Mouse (Mus musculus) myocyte (in vitro differentiated cells): Measurements from ENCODE around the gene Isyna1. TPM values are rescaled to one million over a fixed set of nuclear protein-coding genes. Genes with fewer than 3 reads are reported as not detected.
"Not testable (repeated sequence)": the region's sequence is repeated elsewhere in the genome, so short reads cannot be mapped to it uniquely, and the experiment has no call there.

Source experiments
- H3K27me3 ChIP-seq: one replicate; pipeline ENCODE4 v1.6.1; 2011; ENCODE audit not compliant: control insufficient read depth, insufficient read depth, insufficient read length
- H3K36me3 ChIP-seq: one replicate; pipeline ENCODE4 v1.6.1; 2011; ENCODE audit not compliant: control insufficient read depth, insufficient read depth
- H3K4me2 ChIP-seq: one replicate; pipeline ENCODE4 v1.6.1; 2011; ENCODE audit warnings: low read depth, control low read depth
- H3K4me3 ChIP-seq: one replicate; pipeline ENCODE4 v1.5.1; 2011; ENCODE audit warnings: mild to moderate bottlenecking, control low read depth, moderate library complexity
- H3K79me2 ChIP-seq: one replicate; pipeline ENCODE4 v1.6.1; 2011; ENCODE audit not compliant: control insufficient read depth, insufficient read depth
- H3ac ChIP-seq: one replicate; pipeline ENCODE4 v1.6.1; 2011; ENCODE audit not compliant: control insufficient read depth, insufficient read length
- CEBPB ChIP-seq: IDR thresholded peaks from 2 replicates; pipeline ENCODE4 v1.6.1; 2011; ENCODE audit warnings: mild to moderate bottlenecking, moderate library complexity; ENCODE audit not compliant: poor library complexity, insufficient read depth, severe bottlenecking
- E2F4 ChIP-seq: IDR thresholded peaks from one replicate; pipeline ENCODE4 v1.6.1; 2011; ENCODE audit warnings: mild to moderate bottlenecking, control low read depth, moderate library complexity; ENCODE audit not compliant: insufficient read depth
- MAX ChIP-seq: IDR thresholded peaks from one replicate; pipeline ENCODE4 v1.6.1; 2011; ENCODE audit warnings: low read depth, mild to moderate bottlenecking, control low read depth
- MYOD1 ChIP-seq, 3 experiments: IDR thresholded peaks; one replicate each; pipeline ENCODE4 v1.6.1; 2011; ENCODE audit warnings: control low read depth in 2 of 3, low read depth in 2 of 3, mild to moderate bottlenecking in 2 of 3, moderate library complexity in 1 of 3; ENCODE audit not compliant: insufficient read length in 2 of 3, control insufficient read depth in 1 of 3
- MYOG ChIP-seq, 3 experiments: IDR thresholded peaks; one replicate each; pipeline ENCODE4 v1.6.1; 2011; ENCODE audit warnings: control low read depth in 2 of 3, low read depth in 2 of 3, mild to moderate bottlenecking in 2 of 3; ENCODE audit not compliant: insufficient read length in 2 of 3, control insufficient read depth in 1 of 3, insufficient read depth in 1 of 3
- POLR2A ChIP-seq: IDR thresholded peaks from one replicate; pipeline ENCODE4 v1.6.1; 2011; ENCODE audit warnings: low read depth, mild to moderate bottlenecking, control low read depth, moderate library complexity; ENCODE audit not compliant: insufficient read length
- POLR2AphosphoS2 ChIP-seq: IDR thresholded peaks from one replicate; pipeline ENCODE4 v1.6.1; 2011; ENCODE audit warnings: low read depth, control low read depth; ENCODE audit not compliant: insufficient read length
- REST ChIP-seq: IDR thresholded peaks from one replicate; pipeline ENCODE4 v1.6.1; 2011; ENCODE audit warnings: mild to moderate bottlenecking, control low read depth, moderate library complexity; ENCODE audit not compliant: insufficient read depth, insufficient read length
- SRF ChIP-seq: IDR thresholded peaks from one replicate; pipeline ENCODE4 v1.6.1; 2011; ENCODE audit warnings: low read depth; ENCODE audit not compliant: control insufficient read depth, insufficient read length
- TCF12 ChIP-seq: IDR thresholded peaks from one replicate; pipeline ENCODE4 v1.6.1; 2011; ENCODE audit warnings: mild to moderate bottlenecking, control low read depth; ENCODE audit not compliant: poor library complexity, insufficient read depth, severe bottlenecking
- TCF3 ChIP-seq: IDR thresholded peaks from one replicate; pipeline ENCODE4 v1.6.1; 2011; ENCODE audit warnings: low read depth, control low read depth; ENCODE audit not compliant: insufficient read length
- USF1 ChIP-seq: IDR thresholded peaks from one replicate; pipeline ENCODE4 v1.6.1; 2011; ENCODE audit warnings: low read depth, mild to moderate bottlenecking, control low read depth, moderate library complexity
- polyA plus RNA-seq: library from polyadenylated mRNA; unstranded; fragments of >200 nt; fragmentation: generic; extraction: Trizol; gene quantifications from one replicate; pipeline ENCODE4 v1.2.1, GENCODE M21; 2012; ENCODE audit warnings: missing spikeins

Isyna1 gene
- polyA plus RNA-seq, 1 experiment, result 40.4 TPM

GRCm38 (mm10) chr8:70584606-70585257 lies 9.4 kb upstream of the Isyna1 start:
- TF ChIP-seq MAX (no peak), USF1 (no peak), MYOD1 (IDR thresholded peaks at IDR 0.05; ENCODE audit: control insufficient read depth in 1 of 3, insufficient read length in 2 of 3, low read depth in 2 of 3) (no peak), CEBPB (no peak), REST (no peak), E2F4 (no peak), TCF3 (no peak), MYOG (IDR thresholded peaks at IDR 0.05; ENCODE audit: control insufficient read depth in 1 of 3, insufficient read depth in 1 of 3, insufficient read length in 2 of 3, low read depth in 2 of 3) (no peak)
- H3K79me2 ChIP-seq, result no peaks in the 10 kb centered on the region
- no peaks in the 10 kb centered on the region for H3K27me3 ChIP-seq
- H3ac ChIP-seq, result no peak overlapping the region
- H3K4me2 ChIP-seq, result no peak overlapping the region
- H3K4me3 ChIP-seq, result no peak overlapping the region
- peaks cover 12% of the 10 kb centered on the region for H3K36me3 ChIP-seq

GRCm38 (mm10) chr8:70585258-70585652 lies 8.9 kb upstream of the Isyna1 start:
- TF ChIP-seq MYOD1 (IDR thresholded peaks at IDR 0.05; ENCODE audit: control insufficient read depth in 1 of 3, insufficient read length in 2 of 3, low read depth in 2 of 3) (no peak), E2F4 (no peak), MYOG (IDR thresholded peaks at IDR 0.05; ENCODE audit: control insufficient read depth in 1 of 3, insufficient read depth in 1 of 3, insufficient read length in 2 of 3, low read depth in 2 of 3) (peak in 1 of 3 experiments; percentile 18), REST (no peak), POLR2A (no peak), MAX (no peak), TCF3 (no peak), TCF12 (no peak)
- H3K79me2 ChIP-seq, result no peaks in the 10 kb centered on the region
- peaks cover 12% of the 10 kb centered on the region for H3K36me3 ChIP-seq

GRCm38 (mm10) chr8:70587955-70588354 lies 6.2 kb upstream of the Isyna1 start:
- H3K27me3 ChIP-seq, H3K79me2 ChIP-seq, H3K4me3 ChIP-seq, H3K4me2 ChIP-seq, H3ac ChIP-seq: not testable (repeated sequence)
- peaks cover 15% of the 10 kb centered on the region for H3K36me3 ChIP-seq

More at GRCm38 (mm10) chr8:70585258-70585652, 8.9 kb upstream of the Isyna1 start:
- Histone ChIP-seq H3K4me3 (no peak overlapping the region), H3K27me3 (no peaks in the 10 kb centered on the region), H3ac (no peak overlapping the region), H3K4me2 (no peak overlapping the region)

GRCm38 (mm10) chr8:70591569-70591968 lies 2.6 kb upstream of the Isyna1 start:
- no peaks in the 10 kb centered on the region for H3K79me2 ChIP-seq
- H3K4me2 ChIP-seq, result no peak overlapping the region
- H3ac ChIP-seq, result no peak overlapping the region
- H3K27me3 ChIP-seq, result no peaks in the 10 kb centered on the region
- no peak overlapping the region for H3K4me3 ChIP-seq
- peaks cover 4% of the 10 kb centered on the region for H3K36me3 ChIP-seq
- no peak for TF ChIP-seq MYOD1 (IDR thresholded peaks at IDR 0.05; ENCODE audit: control insufficient read depth in 1 of 3, insufficient read length in 2 of 3, low read depth in 2 of 3)
- no peak for TF ChIP-seq POLR2AphosphoS2
- TF ChIP-seq MYOG (IDR thresholded peaks at IDR 0.05; ENCODE audit: control insufficient read depth in 1 of 3, insufficient read depth in 1 of 3, insufficient read length in 2 of 3, low read depth in 2 of 3), result no peak
- TF ChIP-seq USF1, result no peak
- no peak for TF ChIP-seq POLR2A
- no peak for TF ChIP-seq CEBPB
- no peak for TF ChIP-seq REST
- TF ChIP-seq TCF3, result no peak
- no peak for TF ChIP-seq E2F4
- TF ChIP-seq MAX, result no peak
- TF ChIP-seq TCF12, result no peak
- no peak for TF ChIP-seq SRF

- H3ac ChIP-seq, result no peak overlapping the region
- no peaks in the 10 kb centered on the region for H3K27me3 ChIP-seq
- H3K79me2 ChIP-seq, result no peaks in the 10 kb centered on the region
- no peak overlapping the region for H3K4me2 ChIP-seq
- H3K4me3 ChIP-seq, result peak overlapping the region; percentile 17
- no peak for TF ChIP-seq POLR2A
- no peak for TF ChIP-seq TCF3
- no peak for TF ChIP-seq REST
- no peak for TF ChIP-seq TCF12
- no peak for TF ChIP-seq MAX
- no peak for TF ChIP-seq MYOG (IDR thresholded peaks at IDR 0.05; ENCODE audit: control insufficient read depth in 1 of 3, insufficient read depth in 1 of 3, insufficient read length in 2 of 3, low read depth in 2 of 3)
- TF ChIP-seq E2F4, result no peak
- TF ChIP-seq SRF, result no peak
- no peak for TF ChIP-seq MYOD1 (IDR thresholded peaks at IDR 0.05; ENCODE audit: control insufficient read depth in 1 of 3, insufficient read length in 2 of 3, low read depth in 2 of 3)
- TF ChIP-seq CEBPB, result no peak
- TF ChIP-seq POLR2AphosphoS2, result no peak
- no peak for TF ChIP-seq USF1
- H3K36me3 ChIP-seq, result peaks cover 3% of the 10 kb centered on the region
Measured at GRCm38 (mm10) chr8:70593173-70593572, 1.0 kb upstream of the Isyna1 start.
